ENCODE assay signal across 32 mouse cellular contexts in genomic region chr12:39047126-39047525, GRCm38 (mm10).
"Had no signal": no experiment of that assay in that cellular context is flagged by ENCODE, and none has a peak within 500 bp of the region (broad histone marks: within the 10 kb centered on the region; RNA-seq: fewer than 3 reads in every experiment).

No protein-coding gene starts in this region.

- H3K27me3 ChIP-seq: limb, embryonic 12.5 days; limb, embryonic 13.5 days; limb, embryonic 15.5 days; liver, embryonic 12.5 days; liver, embryonic 13.5 days; liver, embryonic 15.5 days; lung, embryonic 15.5 days; megakaryocyte, embryonic 14.5 days; midbrain, embryonic 12.5 days; midbrain, embryonic 13.5 days; midbrain, embryonic 15.5 days; neural tube, embryonic 12.5 days had no signal

- H3K9me3 ChIP-seq: limb, embryonic 10.5 days; limb, embryonic 12.5 days; limb, embryonic 13.5 days; limb, embryonic 15.5 days; liver, embryonic 12.5 days; liver, embryonic 13.5 days; liver, embryonic 15.5 days; lung, embryonic 15.5 days; megakaryocyte, embryonic 14.5 days; midbrain, embryonic 10.5 days; midbrain, embryonic 12.5 days; midbrain, embryonic 13.5 days; midbrain, embryonic 15.5 days; neural tube, embryonic 12.5 days had no signal

- H3K4me2 ChIP-seq: limb, embryonic 12.5 days; limb, embryonic 13.5 days; limb, embryonic 15.5 days; liver, embryonic 11.5 days; liver, embryonic 12.5 days; liver, embryonic 13.5 days; liver, embryonic 15.5 days; lung, embryonic 14.5 days; lung, embryonic 15.5 days; midbrain, embryonic 11.5 days; midbrain, embryonic 12.5 days; midbrain, embryonic 13.5 days; midbrain, embryonic 15.5 days; neural tube, embryonic 12.5 days had no signal

- H3K4me1 ChIP-seq: limb, embryonic 10.5 days; limb, embryonic 12.5 days; limb, embryonic 13.5 days; limb, embryonic 15.5 days; liver, embryonic 12.5 days; liver, embryonic 13.5 days; liver, embryonic 15.5 days; megakaryocyte, embryonic 14.5 days; midbrain, embryonic 12.5 days; midbrain, embryonic 13.5 days; midbrain, embryonic 15.5 days; neural tube, embryonic 12.5 days had no signal

- H3K36me3 ChIP-seq: limb, embryonic 10.5 days; limb, embryonic 12.5 days; limb, embryonic 13.5 days; limb, embryonic 15.5 days; liver, embryonic 12.5 days; liver, embryonic 13.5 days; liver, embryonic 15.5 days; lung, embryonic 15.5 days; midbrain, embryonic 10.5 days; midbrain, embryonic 12.5 days; midbrain, embryonic 13.5 days; midbrain, embryonic 15.5 days; neural tube, embryonic 12.5 days had no signal

- H3K27ac ChIP-seq: limb, embryonic 10.5 days; limb, embryonic 12.5 days; limb, embryonic 13.5 days; limb, embryonic 15.5 days; liver, embryonic 12.5 days; liver, embryonic 13.5 days; liver, embryonic 14.5 days; liver, embryonic 15.5 days; lung, embryonic 15.5 days; macrophage; midbrain, embryonic 10.5 days; midbrain, embryonic 12.5 days; midbrain, embryonic 13.5 days; midbrain, embryonic 15.5 days; neural tube, embryonic 12.5 days had no signal

- ATAC-seq: liver, embryonic 12.5 days; liver, postnatal 0 days; lung, postnatal 0 days; midbrain, embryonic 13.5 days; midbrain, embryonic 15.5 days; midbrain, embryonic 16.5 days had no signal

- H3K9ac ChIP-seq: limb, embryonic 12.5 days; limb, embryonic 13.5 days; limb, embryonic 15.5 days; liver, embryonic 12.5 days; liver, embryonic 13.5 days; liver, embryonic 14.5 days; liver, embryonic 15.5 days; liver, postnatal 0 days; lung, embryonic 14.5 days; lung, embryonic 15.5 days; midbrain, embryonic 12.5 days; midbrain, embryonic 13.5 days; midbrain, embryonic 15.5 days; neural tube, embryonic 12.5 days had no signal

- H3K4me3 ChIP-seq: limb, embryonic 10.5 days; limb, embryonic 12.5 days; limb, embryonic 13.5 days; limb, embryonic 15.5 days; liver, embryonic 12.5 days; liver, embryonic 13.5 days; liver, embryonic 15.5 days; lung, embryonic 15.5 days; megakaryocyte, embryonic 14.5 days; midbrain, embryonic 10.5 days; midbrain, embryonic 12.5 days; midbrain, embryonic 13.5 days; midbrain, embryonic 15.5 days; myocyte; neural tube, embryonic 12.5 days had no signal

- DNase-seq: left cerebral cortex, postnatal 4 days; liver; liver, embryonic 13.5 days; liver, postnatal 0 days; lung, adult 18-20 months; lung, adult 2 months; lung, embryonic 14.5 days; lung, postnatal 10 days; lung, postnatal 14 days; lung, postnatal 36 days; lung, postnatal 4 days; midbrain, embryonic 14.5 days had no signal
